Mouse (Mus musculus) bone marrow macrophage, adult 2 months (primary cell): ENCODE data around the gene BC049352.

ENCODE experiments used
- CTCF ChIP-seq: IDR thresholded peaks from 2 replicates; pipeline ENCODE4 v1.5.1; 2012; ENCODE audit warnings: low read depth, mild to moderate bottlenecking, low read length, moderate library complexity
- POLR2A ChIP-seq: IDR thresholded peaks from 2 replicates; pipeline ENCODE4 v1.6.1; 2012; ENCODE audit warnings: mild to moderate bottlenecking, low read depth, low read length, borderline replicate concordance

- TF ChIP-seq CTCF: no peak
- no peak for TF ChIP-seq POLR2A
Observed at GRCm38 (mm10) chr9:45167903-45168302, 13.9 kb upstream of the BC049352 start.
